Mouse (Mus musculus): ENCODE measurements around the gene Zbtb8a.

Zbtb8a gene

DNA sequence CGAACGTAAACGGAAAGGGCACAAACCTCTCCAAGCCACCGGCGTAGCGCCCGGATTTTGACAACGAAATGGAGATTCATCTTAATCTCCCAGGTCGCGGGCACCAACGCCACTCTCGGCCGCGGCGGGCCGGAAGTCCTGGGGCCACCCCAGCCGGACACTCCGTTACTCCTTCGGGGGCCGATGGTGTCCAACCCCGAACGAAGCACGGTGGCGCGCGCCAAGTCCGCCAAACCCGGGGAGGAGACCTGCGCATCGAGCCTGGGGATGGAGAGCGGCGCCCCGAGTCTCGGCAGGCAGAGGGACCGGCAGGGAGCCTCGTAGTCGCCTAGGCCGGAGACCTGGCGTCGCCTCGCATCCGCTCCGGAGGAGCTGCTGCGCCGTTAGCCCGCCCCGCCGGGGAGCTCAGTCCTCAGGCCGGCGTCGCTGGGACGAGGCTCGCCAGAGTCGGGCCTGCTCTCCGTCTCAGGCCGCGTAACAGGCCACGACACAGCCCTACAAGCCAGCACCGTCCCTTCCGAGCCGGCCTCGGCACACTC is 43.2 kb downstream of the Zbtb8a start:
- in situ Hi-C loops (cut with MboI), result no loop called here

DNA sequence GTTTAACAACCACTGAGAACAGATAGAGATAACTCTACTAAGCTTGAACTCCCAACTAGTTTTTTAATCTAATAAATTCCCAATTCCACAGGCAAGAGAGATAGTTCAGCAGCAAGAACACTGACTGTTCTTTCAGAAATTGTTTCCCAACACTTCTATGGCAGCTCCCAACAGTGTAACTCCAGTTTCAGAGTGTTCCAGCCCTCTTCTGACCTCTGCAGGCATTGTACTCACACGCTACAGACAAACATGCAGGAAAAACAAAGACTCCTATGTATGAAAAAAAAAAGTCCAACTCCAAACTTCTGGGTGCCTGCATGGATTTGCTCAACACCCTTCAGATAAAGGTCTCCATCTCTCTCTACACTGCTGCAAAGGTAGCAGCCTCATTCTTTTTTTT is 45.1 kb downstream of the Zbtb8a start:
- in situ Hi-C loops (cut with MboI), result no loop called here

DNA sequence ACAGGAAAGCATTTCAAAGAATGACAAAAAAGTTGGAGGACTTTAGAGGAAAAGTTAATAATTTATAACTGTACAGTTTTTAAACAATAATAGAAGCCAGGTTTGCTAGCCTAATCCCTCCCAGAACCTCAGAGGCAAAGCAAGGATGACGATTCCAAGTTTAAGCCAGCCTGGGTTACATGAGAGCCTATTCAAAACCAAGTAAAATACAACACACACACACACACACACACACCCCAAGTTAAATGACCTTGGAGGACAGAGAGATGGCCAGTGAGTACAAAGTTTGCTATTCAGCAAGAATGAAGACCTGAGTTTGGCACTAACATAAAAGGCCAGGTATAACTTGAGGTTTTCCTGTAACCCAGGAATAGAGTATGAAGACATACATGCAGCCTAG is 51.7 kb downstream of the Zbtb8a start:
- in situ Hi-C loops (cut with MboI), result no loop called here

DNA sequence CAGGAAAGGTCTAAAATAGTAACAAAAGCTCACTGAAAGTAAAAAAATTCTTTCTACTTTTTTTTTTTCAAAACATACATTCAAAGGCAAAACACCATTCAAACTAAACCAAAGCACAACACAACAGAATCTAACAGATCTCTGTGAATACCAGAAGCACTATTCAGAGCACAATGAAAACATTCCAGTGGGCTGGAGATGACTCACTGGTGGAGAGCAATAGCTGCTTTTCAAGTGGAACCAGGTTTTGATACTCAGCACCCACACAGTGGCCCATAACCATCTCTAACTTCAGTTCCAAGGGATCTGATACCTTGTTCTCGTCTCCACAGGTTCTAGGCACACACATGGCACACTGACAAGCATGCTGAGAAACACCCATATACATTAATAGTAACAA is 53.2 kb downstream of the Zbtb8a start:
- in situ Hi-C loops (cut with MboI), result no loop called here

DNA sequence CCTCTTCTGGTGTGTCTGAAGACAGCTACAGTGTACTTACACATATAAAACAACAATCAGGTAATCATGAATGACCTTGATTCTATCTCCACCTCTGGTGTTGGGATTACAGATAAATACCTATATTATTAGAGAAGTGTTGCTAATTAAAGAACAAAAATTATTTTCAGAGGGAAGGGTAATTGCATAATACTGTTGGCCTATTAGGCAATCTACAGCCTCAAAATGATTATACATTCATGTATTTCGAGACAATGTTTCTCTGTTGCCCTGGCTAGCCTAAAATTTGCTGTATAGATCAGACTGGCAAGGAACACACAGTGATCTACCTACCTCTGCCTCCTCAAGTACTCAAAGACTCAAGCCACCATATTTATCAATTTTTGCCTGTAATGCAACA is 54.4 kb downstream of the Zbtb8a start:
- in situ Hi-C loops (cut with MboI), result no loop called here

DNA sequence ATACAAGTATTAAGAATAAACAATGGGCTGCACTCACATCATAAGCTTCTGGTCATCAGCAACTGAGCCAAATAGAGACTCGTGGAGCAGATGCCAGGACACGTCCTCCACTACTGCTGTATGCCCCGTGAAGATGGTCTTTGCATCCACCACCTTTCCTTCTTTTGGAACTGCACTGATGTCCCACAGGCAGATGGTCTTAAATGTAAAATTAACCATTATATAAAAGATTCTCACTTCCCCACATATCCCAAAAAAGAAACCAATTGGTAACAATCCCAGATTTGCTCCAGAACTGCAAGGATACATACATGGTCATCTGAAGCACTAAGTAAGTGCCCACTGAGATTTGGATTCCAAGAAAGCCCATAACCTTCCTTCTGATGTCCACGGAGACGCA is 55.9 kb downstream of the Zbtb8a start:
- in situ Hi-C loops (cut with MboI), result no loop called here

DNA sequence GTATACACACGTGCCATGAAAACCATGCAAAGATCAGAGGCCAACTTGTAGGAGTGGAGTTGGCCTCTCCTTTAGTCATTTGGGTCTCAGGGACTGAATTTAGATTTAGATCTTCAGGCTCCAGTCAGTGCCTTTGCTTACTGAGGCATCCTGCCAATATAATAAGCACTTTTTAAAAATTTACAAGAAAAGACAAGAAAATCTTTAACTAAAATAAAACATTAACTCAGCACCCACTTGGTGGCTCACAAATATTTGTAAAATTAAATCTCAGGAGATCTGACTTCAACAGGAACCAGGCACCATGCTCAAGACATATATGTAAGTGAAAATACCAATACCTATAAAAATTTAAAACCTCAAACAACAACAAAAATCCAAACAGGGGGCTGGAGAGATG is 57.0 kb downstream of the Zbtb8a start:
- in situ Hi-C loops (cut with MboI), result no loop called here

DNA sequence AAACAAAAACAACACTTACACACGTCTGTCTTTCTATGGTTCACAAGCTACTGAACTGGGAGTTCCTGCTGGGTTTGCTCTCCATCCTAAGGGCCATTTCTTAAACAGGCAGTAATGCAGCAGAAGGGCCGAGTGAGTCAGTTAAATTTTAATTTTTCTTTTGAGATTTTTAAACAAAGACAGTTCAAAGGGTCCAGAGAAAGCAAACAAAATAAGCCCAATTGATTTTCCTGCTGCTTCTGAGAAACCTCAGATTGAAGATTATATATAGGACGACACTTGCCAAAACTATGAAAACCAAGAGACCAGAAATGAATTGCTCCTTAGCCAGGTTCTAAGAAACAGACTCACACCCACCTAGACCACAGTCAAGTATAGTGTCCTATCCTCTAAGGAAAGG is 64.0 kb downstream of the Zbtb8a start:
- in situ Hi-C loops (cut with MboI), result no loop called here

DNA sequence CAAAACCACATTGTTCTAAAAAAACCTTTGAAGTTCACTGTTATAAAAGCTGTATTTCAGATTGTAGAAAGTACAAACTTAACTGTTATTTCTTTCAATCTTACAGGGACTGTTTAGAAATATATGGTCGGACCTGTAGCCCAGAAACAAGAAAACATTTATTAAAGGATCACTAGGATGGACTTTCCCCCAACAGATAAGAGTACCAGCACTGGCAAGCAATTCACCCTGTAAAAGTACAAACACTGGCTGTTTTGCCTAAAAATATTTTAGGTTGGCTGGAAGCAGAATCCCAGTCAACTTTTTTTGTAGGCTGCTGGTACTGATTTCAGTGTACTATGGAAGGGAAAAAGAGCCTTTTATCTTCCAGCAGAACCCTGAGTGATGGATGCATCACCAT is 70.0 kb downstream of the Zbtb8a start:
- in situ Hi-C loops (cut with MboI), result no loop called here

DNA sequence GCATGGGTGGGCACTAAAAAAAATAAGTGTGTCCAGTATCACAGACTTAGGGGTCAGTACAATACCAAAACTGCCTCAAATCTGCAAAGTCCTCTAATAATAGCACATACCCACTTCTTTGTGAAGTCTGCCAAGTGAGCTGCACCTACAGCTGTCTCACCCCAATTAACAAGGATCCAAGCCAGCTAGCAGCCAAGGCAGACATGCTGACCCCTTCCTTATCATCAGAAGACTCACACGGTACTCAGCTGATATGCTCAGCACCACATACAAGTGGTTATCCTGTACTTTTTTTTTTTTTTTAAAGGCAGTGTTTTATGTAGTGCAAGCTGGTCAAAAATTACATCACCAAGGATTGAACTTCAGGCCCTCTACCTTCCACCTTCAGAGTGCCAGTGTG is 73.6 kb downstream of the Zbtb8a start:
- in situ Hi-C loops (cut with MboI), result no loop called here

DNA sequence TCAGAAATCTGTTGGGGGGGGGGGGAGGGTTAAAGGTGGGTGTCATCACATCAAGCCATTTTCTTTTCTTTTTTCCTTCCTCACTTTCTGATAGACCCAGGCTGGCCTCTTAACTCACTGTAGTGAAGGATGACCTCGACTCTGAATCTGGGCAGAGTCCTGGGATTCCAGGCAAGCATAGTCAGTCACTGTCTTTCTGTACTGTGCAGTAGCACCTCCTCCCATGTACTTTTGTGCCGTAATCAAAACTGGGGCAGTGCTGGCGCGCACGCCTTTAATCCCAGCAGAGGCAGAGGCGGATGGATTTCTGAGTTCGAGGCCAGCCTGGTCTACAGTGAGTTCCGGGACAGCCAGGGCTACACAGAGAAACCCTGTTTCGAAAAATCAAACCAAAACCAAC is 74.1 kb downstream of the Zbtb8a start:
- in situ Hi-C loops (cut with MboI), result no loop called here
